Mouse (Mus musculus): ENCODE measurements around the gene Sptbn1.

Sptbn1 gene

GRCm38 (mm10) chr11:30132581-30132980 lies 135.4 kb downstream of the Sptbn1 start:
- no peak for DNase-seq (ENCODE audit: low spot score in 2 of 2)

- DNase-seq (ENCODE audit: low spot score in 2 of 2), result no peak
Observed at GRCm38 (mm10) chr11:30131640-30132039, 136.3 kb downstream of the Sptbn1 start.

GRCm38 (mm10) chr11:30129339-30129738 lies 138.6 kb downstream of the Sptbn1 start:
- DNase-seq (ENCODE audit: low spot score in 2 of 2), result no peak

GRCm38 (mm10) chr11:30126840-30127239 lies 141.1 kb downstream of the Sptbn1 start:
- no peak for DNase-seq (ENCODE audit: low spot score in 2 of 2)

GRCm38 (mm10) chr11:30118038-30118437 lies 149.9 kb downstream of the Sptbn1 start:
- no peak for DNase-seq (ENCODE audit: low spot score in 2 of 2)

- no peak for DNase-seq (ENCODE audit: low spot score in 2 of 2)
Observed at GRCm38 (mm10) chr11:30113631-30114030, 154.3 kb downstream of the Sptbn1 start.

GRCm38 (mm10) chr11:30110634-30111033 lies 157.3 kb downstream of the Sptbn1 start:
- DNase-seq (ENCODE audit: low spot score in 2 of 2), result no peak

GRCm38 (mm10) chr11:30104177-30104576 lies 163.8 kb downstream of the Sptbn1 start:
- no peak for DNase-seq (ENCODE audit: low spot score in 2 of 2)

GRCm38 (mm10) chr11:30102594-30102993 lies 165.4 kb downstream of the Sptbn1 start:
- no peak for DNase-seq (ENCODE audit: low spot score in 2 of 2)

GRCm38 (mm10) chr11:30101796-30102195 lies 166.2 kb downstream of the Sptbn1 start:
- no peak for DNase-seq (ENCODE audit: low spot score in 2 of 2)

GRCm38 (mm10) chr11:30101162-30101561 lies 166.8 kb downstream of the Sptbn1 start:
- DNase-seq (ENCODE audit: low spot score in 2 of 2), result no peak

- no peak for DNase-seq (ENCODE audit: low spot score in 2 of 2)
Observed at GRCm38 (mm10) chr11:30099916-30100315, 168.1 kb downstream of the Sptbn1 start.

- no peak for DNase-seq (ENCODE audit: low spot score in 2 of 2)
Observed at GRCm38 (mm10) chr11:30095212-30095773, 172.7 kb downstream of the Sptbn1 start.

GRCm38 (mm10) chr11:30091892-30092291 lies 176.1 kb downstream of the Sptbn1 start:
- no peak for DNase-seq (ENCODE audit: low spot score in 2 of 2)

GRCm38 (mm10) chr11:30085114-30085513 lies 182.9 kb downstream of the Sptbn1 start:
- no peak for DNase-seq (ENCODE audit: low spot score in 2 of 2)

GRCm38 (mm10) chr11:30057299-30057698 lies 210.7 kb downstream of the Sptbn1 start:
- DNase-seq (ENCODE audit: low spot score in 2 of 2), result no peak

Measured in cerebellum, postnatal 4 days (tissue).